Mouse (Mus musculus) CH12.LX (cell line): Measurements from ENCODE around the gene Taar6.

Experiments used
- BHLHE40 ChIP-seq: IDR thresholded peaks from 2 replicates; pipeline ENCODE4 v1.6.1; 2011; ENCODE audit warnings: mild to moderate bottlenecking, low read depth, low read length, improper control_type of control experiment
- CHD2 ChIP-seq: IDR thresholded peaks from 2 replicates; pipeline ENCODE4 v1.6.1; 2011; ENCODE audit warnings: low read length, improper control_type of control experiment
- CTCF ChIP-seq, 2 experiments: IDR thresholded peaks in 1 of 2; conservative IDR thresholded peaks in 1 of 2; 2 replicates each; pipeline ENCODE4 v1.5.1; 2011 to 2012; ENCODE audit warnings: low read depth in 2 of 2, low read length in 2 of 2, improper control_type of control experiment in 1 of 2, inconsistent platforms in 1 of 2, mild to moderate bottlenecking in 1 of 2, moderate library complexity in 1 of 2
- ETS1 ChIP-seq: conservative IDR thresholded peaks from 2 replicates; pipeline ENCODE4 v1.6.1; 2012; ENCODE audit warnings: low read depth, mild to moderate bottlenecking, inconsistent platforms, low read length, improper control_type of control experiment, moderate library complexity
- IRF4 ChIP-seq: IDR thresholded peaks from 2 replicates; pipeline ENCODE4 v1.6.1; 2014; ENCODE audit warnings: low read depth, mild to moderate bottlenecking, inconsistent platforms, low read length, improper control_type of control experiment
- JUND ChIP-seq: conservative IDR thresholded peaks from 2 replicates; pipeline ENCODE4 v1.6.1; 2011; ENCODE audit warnings: low read depth, low read length, improper control_type of control experiment
- MAFK ChIP-seq: IDR thresholded peaks from 2 replicates; pipeline ENCODE4 v1.6.1; 2011; ENCODE audit warnings: low read length, improper control_type of control experiment; ENCODE audit not compliant: insufficient replicate concordance
- MAZ ChIP-seq: IDR thresholded peaks from 2 replicates; pipeline ENCODE4 v1.6.1; 2012; ENCODE audit warnings: low read depth, mild to moderate bottlenecking, inconsistent platforms, low read length, improper control_type of control experiment, moderate library complexity
- MYC ChIP-seq: IDR thresholded peaks from 2 replicates; pipeline ENCODE4 v1.6.1; 2011; ENCODE audit warnings: low read depth, mild to moderate bottlenecking, improper control_type of control experiment, low read length
- POLR2A ChIP-seq: IDR thresholded peaks from 2 replicates; pipeline ENCODE4 v1.6.1; 2011; ENCODE audit warnings: low read depth, mild to moderate bottlenecking, improper control_type of control experiment, low read length
- SIN3A ChIP-seq: IDR thresholded peaks from 2 replicates; pipeline ENCODE4 v1.6.1; 2012; ENCODE audit warnings: low read length, improper control_type of control experiment, inconsistent platforms
- TBP ChIP-seq: conservative IDR thresholded peaks from 2 replicates; pipeline ENCODE4 v1.6.1; 2011; ENCODE audit warnings: low read depth, low read length, improper control_type of control experiment
- TCF12 ChIP-seq: IDR thresholded peaks from 2 replicates; pipeline ENCODE4 v1.6.1; 2014; ENCODE audit warnings: low read depth, mild to moderate bottlenecking, inconsistent platforms, low read length, improper control_type of control experiment
- ZC3H11A ChIP-seq: IDR thresholded peaks from 2 replicates; pipeline ENCODE4 v1.6.1; 2012; ENCODE audit warnings: low read depth, mild to moderate bottlenecking, inconsistent platforms, low read length, improper control_type of control experiment

GRCm38 (mm10) chr10:23963444-23963843 lies 22.0 kb downstream of the Taar6 start:
- TF ChIP-seq JUND (no peak), MAZ (no peak), MAFK (no peak), SIN3A (no peak), IRF4 (no peak), MYC (no peak), ETS1 (no peak), POLR2A (no peak), BHLHE40 (no peak), TBP (no peak), TCF12 (no peak), CTCF (conservative IDR thresholded peaks at IDR 0.05 in 1 of 2, IDR thresholded peaks at IDR 0.05 in 1 of 2; ENCODE audit: low read depth in 2 of 2, low read length in 2 of 2) (no peak), ZC3H11A (no peak), CHD2 (no peak)
